8 mouse cellular contexts compared by ENCODE assay signal in the genomic region with DNA sequence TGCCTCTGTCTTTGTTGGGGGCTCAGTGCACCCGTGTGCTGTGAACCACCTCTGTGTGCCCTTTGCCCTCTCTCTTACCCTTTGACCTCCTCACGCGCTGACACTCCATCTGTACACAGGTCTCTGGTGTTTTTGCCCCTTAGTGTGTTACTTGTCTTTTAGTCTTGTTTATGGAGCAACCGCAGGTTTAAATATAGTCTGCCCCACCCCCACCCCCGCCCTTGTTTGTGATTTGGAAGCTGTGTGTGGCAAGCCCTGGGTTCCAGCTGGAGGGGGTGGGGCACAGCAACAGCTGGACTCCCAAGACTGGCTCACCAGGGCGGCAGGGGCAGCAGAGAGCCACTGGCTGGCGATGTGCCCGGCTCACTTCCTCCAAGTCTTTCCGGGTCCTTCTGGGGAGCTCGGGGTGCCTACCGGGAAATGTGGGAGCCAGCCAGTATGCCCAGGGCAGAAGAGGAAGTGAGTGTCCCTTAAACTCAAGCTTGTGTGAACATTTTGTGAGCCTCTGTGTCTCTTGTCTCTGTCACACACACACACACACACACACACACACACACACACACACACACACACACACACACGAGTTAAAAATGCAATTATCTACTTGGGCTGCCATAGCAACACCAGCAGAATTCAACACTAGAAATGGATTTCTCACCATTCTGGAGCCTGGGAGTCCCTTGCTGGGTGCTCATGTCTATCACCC. TPM values are rescaled to one million over a fixed set of nuclear protein-coding genes. Genes with fewer than 3 reads are reported as not detected.
DNase-seq lines count a peak whose midpoint lies in the region; TF ChIP-seq lines count a peak whose summit lies in the region.

No protein-coding gene starts in this region.

- peak; percentile 44 for TF ChIP-seq CTCF in brain, embryonic 14.5 days (IDR thresholded peaks at IDR 0.05; ENCODE audit: borderline replicate concordance, extremely low read depth, insufficient read depth, insufficient read length)

- DNase-seq in B cell, adult 2 months = peak; percentile 31 to 33
- DNase-seq in brain, embryonic 14.5 days (ENCODE audit: low read depth) = peak; percentile 76
- DNase-seq in gastrocnemius, postnatal 14 days = peak; percentile 86
- DNase-seq in induced T-regulatory cell, adult 2 months (ENCODE audit: low read depth) = peak; percentile 56
- peak; percentile 38 to 54 for DNase-seq in left cerebral cortex, adult 18-20 months (ENCODE audit: low spot score in 2 of 2)
- DNase-seq in lung, postnatal 25 days (ENCODE audit: low spot score) = peak; percentile 78
- peak; percentile 22 for DNase-seq in retina, adult 2 months (ENCODE audit: low read depth, low spot score)
- peak; percentile 39 to 63 for DNase-seq in urinary bladder, postnatal 36 days (ENCODE audit: low spot score in 2 of 2)

- intact Hi-C loops in gastrocnemius, postnatal 14 days (cut with DNase I; ENCODE audit: low total_unique reads) = no loop called here

- no peak for TF ChIP-seq POLR2A in brain, embryonic 14.5 days (IDR thresholded peaks at IDR 0.05; ENCODE audit: borderline replicate concordance, extremely low read depth, insufficient read depth, insufficient read length, poor library complexity, severe bottlenecking)

RNA-seq across cellular contexts. Expression of gene Trim63, which starts 7.4 kb away (rescaled TPM):
- polyA plus RNA-seq in brain, embryonic 14.5 days (2012; rRNA removed) = 0.13 and 0.33 TPM in 2 replicates
- 100 to 1,000 TPM; 103 to 224 TPM for total RNA-seq in gastrocnemius, postnatal 14 days (2021)
- total RNA-seq in left cerebral cortex, adult 18-20 months (2021) = under 1 TPM; 0.30 to 0.35 TPM

RNA-seq across cellular contexts. Expression of gene Pdik1l, which starts 19.8 kb away (rescaled TPM):
- polyA plus RNA-seq in brain, embryonic 14.5 days (2012; rRNA removed) = 18.8 and 20.7 TPM in 2 replicates
- 1 to 10 TPM; 4.8 to 5.3 TPM for total RNA-seq in gastrocnemius, postnatal 14 days (2021)
- 10 to 100 TPM; 18.7 to 24.4 TPM for total RNA-seq in left cerebral cortex, adult 18-20 months (2021)

RNA-seq across cellular contexts. Expression of gene Slc30a2, which starts 35.5 kb away (rescaled TPM):
- polyA plus RNA-seq in brain, embryonic 14.5 days (2012; rRNA removed) = 0.05 TPM in 1 of 2 replicates, not detected in the other
- 1 to 10 TPM in 1 of 2 experiments, under 1 TPM in 1; 0.47 to 6.3 TPM for total RNA-seq in gastrocnemius, postnatal 14 days (2021)
- under 1 TPM in 1 of 2 experiments, not detected in 1; 0.40 TPM for total RNA-seq in left cerebral cortex, adult 18-20 months (2021)

RNA-seq across cellular contexts. Expression of gene Grrp1, which starts 53.6 kb away (rescaled TPM):
- 16.5 and 16.6 TPM in 2 replicates for polyA plus RNA-seq in brain, embryonic 14.5 days (2012; rRNA removed)
- total RNA-seq in gastrocnemius, postnatal 14 days (2021) = 1 to 10 TPM; 5.9 to 6.0 TPM
- 1 to 10 TPM; 2.2 to 3.8 TPM for total RNA-seq in left cerebral cortex, adult 18-20 months (2021)

Comparison
In these comparisons a context has a peak if more than half of its experiments do, and no peak if none do; other contexts are left out.
1. Peak in every context shown above with its lines: DNase-seq.
2. DNase-seq: peak in every context shown above with its lines; median percentile 86 in gastrocnemius, postnatal 14 days; 78 in lung, postnatal 25 days; 76 in brain, embryonic 14.5 days; 56 in induced T-regulatory cell, adult 2 months; 51 in urinary bladder, postnatal 36 days; 46 in left cerebral cortex, adult 18-20 months; 32 in B cell, adult 2 months; 22 in retina, adult 2 months.
3. RNA of gene Trim63, which starts 7.4 kb away (total RNA-seq): 103 to 224 TPM in gastrocnemius, postnatal 14 days; 0.30 to 0.35 TPM in left cerebral cortex, adult 18-20 months; every median in the first group is over 10 times any median in the second.